Mouse (Mus musculus): ENCODE measurements at regions not wholly inside any gene's neighbourhood (a gene's known extent, or its start where the extent isn't known, plus 50 kb on each side); places are given as distances from the start of the nearest gene placed in this dataset.

- WGBS = 60% methylated on average over 3 of the region's 3 CpGs
- H3K27ac ChIP-seq = no peak overlapping the region
- no peaks in the 10 kb centered on the region for H3K79me2 ChIP-seq (replicated peaks; ENCODE audit: control insufficient read depth, insufficient read depth, low read length)
- no peaks in the 10 kb centered on the region for H3K27me3 ChIP-seq (ENCODE audit: control insufficient read depth, insufficient read depth, low read length)
- intact Hi-C loops (cut with DNase I) = no loop called here
- H3K9ac ChIP-seq (ENCODE audit: low read depth, low read length) = no peak overlapping the region
- TF ChIP-seq EP300 (IDR thresholded peaks at IDR 0.05; ENCODE audit: insufficient read depth, low read depth, low read length) (no peak), CTCF (IDR thresholded peaks at IDR 0.05) (no peak), POLR2A (IDR thresholded peaks at IDR 0.05; ENCODE audit: insufficient read depth, low read depth, low read length) (no peak)
- no peak for DNase-seq
- peaks cover 7% of the 10 kb centered on the region for H3K4me1 ChIP-seq (ENCODE audit: control insufficient read depth, insufficient read depth, low read length)
- H3K4me3 ChIP-seq = no peak overlapping the region
- H3K36me3 ChIP-seq (ENCODE audit: control insufficient read depth, insufficient read depth, low read length) = no peaks in the 10 kb centered on the region
These were observed 90.3 kb upstream of the Id2 start for GRCm38 (mm10) chr12:25187216-25187615.

- intact Hi-C loops (cut with DNase I) = no loop called here
- H3K4me1 ChIP-seq (ENCODE audit: control insufficient read depth, insufficient read depth, low read length) = no peaks in the 10 kb centered on the region
- WGBS = 81% methylated on average over 4 of the region's 4 CpGs
- H3K4me3 ChIP-seq = no peak overlapping the region
- no peak overlapping the region for H3K27ac ChIP-seq
- TF ChIP-seq CTCF (IDR thresholded peaks at IDR 0.05) (no peak), EP300 (IDR thresholded peaks at IDR 0.05; ENCODE audit: insufficient read depth, low read depth, low read length) (no peak), POLR2A (IDR thresholded peaks at IDR 0.05; ENCODE audit: insufficient read depth, low read depth, low read length) (no peak)
- no peak overlapping the region for H3K9ac ChIP-seq (ENCODE audit: low read depth, low read length)
- H3K27me3 ChIP-seq (ENCODE audit: control insufficient read depth, insufficient read depth, low read length) = no peaks in the 10 kb centered on the region
- no peaks in the 10 kb centered on the region for H3K79me2 ChIP-seq (replicated peaks; ENCODE audit: control insufficient read depth, insufficient read depth, low read length)
- no peak for DNase-seq
- no peaks in the 10 kb centered on the region for H3K36me3 ChIP-seq (ENCODE audit: control insufficient read depth, insufficient read depth, low read length)
These were observed 85.7 kb upstream of the Id2 start for GRCm38 (mm10) chr12:25182680-25183079.

GRCm38 (mm10) chr12:25181317-25181716, 84.4 kb upstream of the Id2 start:
- no peaks in the 10 kb centered on the region for H3K27me3 ChIP-seq (ENCODE audit: control insufficient read depth, insufficient read depth, low read length)
- DNase-seq = no peak
- no peak for TF ChIP-seq CTCF (IDR thresholded peaks at IDR 0.05)
- intact Hi-C loops (cut with DNase I) = no loop called here
- 94% methylated on average over 8 of the region's 8 CpGs for WGBS
- H3K79me2 ChIP-seq (replicated peaks; ENCODE audit: control insufficient read depth, insufficient read depth, low read length) = no peaks in the 10 kb centered on the region
- no peaks in the 10 kb centered on the region for H3K4me1 ChIP-seq (ENCODE audit: control insufficient read depth, insufficient read depth, low read length)
- no peak overlapping the region for H3K4me3 ChIP-seq
- H3K36me3 ChIP-seq (ENCODE audit: control insufficient read depth, insufficient read depth, low read length) = no peaks in the 10 kb centered on the region
- no peak overlapping the region for H3K9ac ChIP-seq (ENCODE audit: low read depth, low read length)
- no peak overlapping the region for H3K27ac ChIP-seq

- DNase-seq = no peak
- Histone ChIP-seq H3K27ac (no peak overlapping the region), H3K79me2 (replicated peaks; ENCODE audit: control insufficient read depth, insufficient read depth, low read length) (no peaks in the 10 kb centered on the region), H3K9ac (ENCODE audit: low read depth, low read length) (no peak overlapping the region), H3K36me3 (ENCODE audit: control insufficient read depth, insufficient read depth, low read length) (no peaks in the 10 kb centered on the region), H3K4me3 (no peak overlapping the region), H3K27me3 (ENCODE audit: control insufficient read depth, insufficient read depth, low read length) (no peaks in the 10 kb centered on the region), H3K4me1 (ENCODE audit: control insufficient read depth, insufficient read depth, low read length) (no peaks in the 10 kb centered on the region)
- 93% methylated on average over 1 of the region's 1 CpGs for WGBS
- intact Hi-C loops (cut with DNase I) = no loop called here
- no peak for TF ChIP-seq POLR2A (IDR thresholded peaks at IDR 0.05; ENCODE audit: insufficient read depth, low read depth, low read length)
- TF ChIP-seq EP300 (IDR thresholded peaks at IDR 0.05; ENCODE audit: insufficient read depth, low read depth, low read length) = no peak
- peak; percentile 32; the same call in 1 of the 2 replicates for TF ChIP-seq CTCF (IDR thresholded peaks at IDR 0.05)
These were observed 83.9 kb upstream of the Id2 start for GRCm38 (mm10) chr12:25180861-25181260.

- no peaks in the 10 kb centered on the region for H3K27me3 ChIP-seq (ENCODE audit: control insufficient read depth, insufficient read depth, low read length)
- 39% methylated on average over 3 of the region's 3 CpGs for WGBS
- H3K4me3 ChIP-seq = no peak overlapping the region
- intact Hi-C loops (cut with DNase I) = no loop called here
- no peak overlapping the region for H3K27ac ChIP-seq
- H3K79me2 ChIP-seq (replicated peaks; ENCODE audit: control insufficient read depth, insufficient read depth, low read length) = no peaks in the 10 kb centered on the region
- no peak for DNase-seq
- TF ChIP-seq EP300 (IDR thresholded peaks at IDR 0.05; ENCODE audit: insufficient read depth, low read depth, low read length) (no peak), CTCF (IDR thresholded peaks at IDR 0.05) (no peak), POLR2A (IDR thresholded peaks at IDR 0.05; ENCODE audit: insufficient read depth, low read depth, low read length) (no peak)
- H3K36me3 ChIP-seq (ENCODE audit: control insufficient read depth, insufficient read depth, low read length) = no peaks in the 10 kb centered on the region
- no peak overlapping the region for H3K9ac ChIP-seq (ENCODE audit: low read depth, low read length)
- no peaks in the 10 kb centered on the region for H3K4me1 ChIP-seq (ENCODE audit: control insufficient read depth, insufficient read depth, low read length)
These were observed 83.3 kb upstream of the Id2 start for GRCm38 (mm10) chr12:25180289-25180688.

- intact Hi-C loops (cut with DNase I) = no loop called here
- DNase-seq = no peak
- H3K36me3 ChIP-seq (ENCODE audit: control insufficient read depth, insufficient read depth, low read length) = no peaks in the 10 kb centered on the region
- H3K79me2 ChIP-seq (replicated peaks; ENCODE audit: control insufficient read depth, insufficient read depth, low read length) = no peaks in the 10 kb centered on the region
- H3K9ac ChIP-seq (ENCODE audit: low read depth, low read length) = no peak overlapping the region
- H3K4me3 ChIP-seq = no peak overlapping the region
- TF ChIP-seq POLR2A (IDR thresholded peaks at IDR 0.05; ENCODE audit: insufficient read depth, low read depth, low read length) (no peak), EP300 (IDR thresholded peaks at IDR 0.05; ENCODE audit: insufficient read depth, low read depth, low read length) (no peak), CTCF (IDR thresholded peaks at IDR 0.05) (no peak)
- WGBS = 77% methylated on average over 5 of the region's 5 CpGs
- no peaks in the 10 kb centered on the region for H3K4me1 ChIP-seq (ENCODE audit: control insufficient read depth, insufficient read depth, low read length)
- H3K27me3 ChIP-seq (ENCODE audit: control insufficient read depth, insufficient read depth, low read length) = no peaks in the 10 kb centered on the region
- no peak overlapping the region for H3K27ac ChIP-seq
These were observed 81.7 kb upstream of the Id2 start for GRCm38 (mm10) chr12:25178491-25179115.
